Mouse (Mus musculus) kidney, adult 2 months (tissue): Measurements from ENCODE around the gene Fhit.

Experiments
- CTCF ChIP-seq: fragments of 200-500 bp; conservative IDR thresholded peaks from 2 replicates; pipeline ENCODE4 v1.5.1; 2011; ENCODE audit warnings: low read depth, mild to moderate bottlenecking, control low read depth, low read length, moderate library complexity, mixed read lengths; ENCODE audit not compliant: insufficient read depth, insufficient read length
- POLR2A ChIP-seq: fragments of 200-500 bp; IDR thresholded peaks from one replicate; pipeline ENCODE4 v1.6.1; 2011; ENCODE audit warnings: low read depth, low read length, control low read depth

DNA sequence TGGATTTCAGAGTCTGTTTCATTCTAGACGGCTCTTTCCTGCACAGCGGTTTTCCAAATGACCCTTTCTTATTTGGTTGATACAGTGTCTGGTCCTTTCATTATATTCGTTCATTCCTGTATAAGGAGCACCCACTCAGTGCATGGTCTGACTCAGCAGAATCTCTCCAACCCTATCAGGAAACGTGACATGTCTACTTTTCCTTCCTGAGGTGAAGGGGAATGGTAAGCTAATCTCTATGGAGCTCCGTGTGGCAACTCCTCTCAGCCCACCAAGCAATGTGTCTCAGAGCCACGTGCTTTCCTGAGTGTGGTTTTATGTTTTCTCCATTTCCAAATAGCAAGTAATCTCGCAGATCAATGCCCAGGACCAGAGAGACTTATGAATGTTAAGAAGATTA lies 1552.7 kb downstream of the Fhit start:
- TF ChIP-seq POLR2A (no peak), CTCF (no peak)
